Mouse (Mus musculus) liver, adult 2 months (tissue): ENCODE measurements around the gene Vps29. TPM values are rescaled to one million over a fixed set of nuclear protein-coding genes. Genes with fewer than 3 reads are reported as not detected.

Experiments used
- DNase-seq: peaks from one replicate; pipeline ENCODE4 v3.0.0-alpha.2; 2011; ENCODE audit warnings: low read depth, low spot score; ENCODE audit errors: extremely low read depth
- H3K27ac ChIP-seq: fragments of 200-500 bp; replicated peaks from 2 replicates; pipeline ENCODE4 v1.5.1; 2012; ENCODE audit warnings: low read depth, mild to moderate bottlenecking, control low read depth, inconsistent platforms, low read length; ENCODE audit not compliant: insufficient read depth
- H3K27me3 ChIP-seq: fragments of 200-500 bp; 2 replicates; pipeline ENCODE4 v1.6.1; 2012; ENCODE audit warnings: mild to moderate bottlenecking, moderate library complexity, low read length, inconsistent platforms; ENCODE audit not compliant: control insufficient read depth, insufficient read depth
- H3K36me3 ChIP-seq: fragments of 200-500 bp; 2 replicates; pipeline ENCODE4 v1.6.1; 2012; ENCODE audit warnings: low read length, inconsistent platforms; ENCODE audit not compliant: control insufficient read depth, insufficient read depth
- H3K4me1 ChIP-seq: fragments of 200-500 bp; 2 replicates; pipeline ENCODE4 v1.6.1; 2011; ENCODE audit warnings: low read length; ENCODE audit not compliant: control insufficient read depth, insufficient read depth
- H3K4me3 ChIP-seq: fragments of 200-500 bp; 2 replicates; pipeline ENCODE4 v1.5.1; 2011; ENCODE audit warnings: low read depth, mild to moderate bottlenecking, control low read depth, low read length, moderate library complexity; ENCODE audit not compliant: insufficient read depth
- H3K79me2 ChIP-seq: fragments of 200-500 bp; 2 replicates; pipeline ENCODE4 v1.6.1; 2012; ENCODE audit warnings: inconsistent platforms, mild to moderate bottlenecking, low read length, moderate library complexity; ENCODE audit not compliant: control insufficient read depth, insufficient read depth
- H3K9ac ChIP-seq: fragments of 200-500 bp; 2 replicates; pipeline ENCODE4 v1.6.1; 2012; ENCODE audit warnings: low read depth, mild to moderate bottlenecking, control low read depth, inconsistent platforms, low read length
- CTCF ChIP-seq: fragments of 200-500 bp; IDR thresholded peaks from 2 replicates; pipeline ENCODE4 v1.5.1; 2011; ENCODE audit warnings: low read depth, low read length, control low read depth
- POLR2A ChIP-seq: fragments of 200-500 bp; IDR thresholded peaks from 2 replicates; pipeline ENCODE4 v1.6.1; 2011; ENCODE audit warnings: low read length, control low read depth; ENCODE audit not compliant: insufficient read depth; ENCODE audit errors: extremely low read depth
- WGBS: fragments of 180-500 bp; shearing (Covaris S2); methylation state at CpG from one replicate; pipeline ENCODE4 v1.1.7; 2018; 5-methylcytosine and 5-hydroxymethylcytosine counted together
- polyA plus RNA-seq: library from polyadenylated mRNA; depleted of rRNA; stranded (reverse); fragments of >200 nt; gene quantifications from 2 replicates; pipeline ENCODE4 v1.2.3, GENCODE M21; 2012
- total RNA-seq: library from RNA; depleted of rRNA; stranded (reverse); fragments of >200 nt; gene quantifications from 2 replicates; pipeline ENCODE4 v1.2.3, GENCODE M21; 2014

Vps29 gene
- total and polyA plus RNA-seq, 2 experiments: 24.9 to 58.8 TPM

- H3K79me2 ChIP-seq: peaks cover 11% of the 10 kb centered on the region; the same call in 1 of the 2 replicates
- peak overlapping the region; percentile 38; the same call in 1 of the 2 replicates for H3K9ac ChIP-seq
- H3K4me1 ChIP-seq: peaks cover 13% of the 10 kb centered on the region
- peak overlapping the region; percentile 67 for H3K27ac ChIP-seq
- TF ChIP-seq CTCF (no peak), POLR2A (no peak)
- peaks cover 1% of the 10 kb centered on the region; the same call in 1 of the 2 replicates for H3K36me3 ChIP-seq
- peak overlapping the region; percentile 14 for H3K4me3 ChIP-seq
- DNase-seq: peak; percentile 24
- 72% methylated on average over 10 of the region's 10 CpGs for WGBS
- H3K27me3 ChIP-seq: no peaks in the 10 kb centered on the region
These were observed 42.6 kb downstream of the Vps29 start for GRCm38 (mm10) chr5:122396791-122397190.

GRCm38 (mm10) chr5:122397495-122397894, 43.3 kb downstream of the Vps29 start:
- H3K4me3 ChIP-seq: no peak overlapping the region
- peak overlapping the region; percentile 35 for H3K27ac ChIP-seq
- 93% methylated on average over 8 of the region's 8 CpGs for WGBS
- TF ChIP-seq POLR2A: no peak
- TF ChIP-seq CTCF: no peak
- H3K27me3 ChIP-seq: no peaks in the 10 kb centered on the region
- H3K4me1 ChIP-seq: peaks cover 11% of the 10 kb centered on the region
- no peak overlapping the region for H3K9ac ChIP-seq
- H3K79me2 ChIP-seq: peaks cover 11% of the 10 kb centered on the region; the same call in 1 of the 2 replicates
- H3K36me3 ChIP-seq: peaks cover 2% of the 10 kb centered on the region; the same call in 1 of the 2 replicates
- DNase-seq: no peak

- no peak overlapping the region for H3K9ac ChIP-seq
- peaks cover 8% of the 10 kb centered on the region; the same call in 1 of the 2 replicates for H3K36me3 ChIP-seq
- peaks cover 1% of the 10 kb centered on the region; the same call in 1 of the 2 replicates for H3K79me2 ChIP-seq
- H3K4me1 ChIP-seq: peaks cover 9% of the 10 kb centered on the region
- no peak for DNase-seq
- H3K27ac ChIP-seq: peak overlapping the region; percentile 58; the same call in 1 of the 2 replicates
- no peak overlapping the region for H3K4me3 ChIP-seq
- no peaks in the 10 kb centered on the region for H3K27me3 ChIP-seq
- 94% methylated on average over 8 of the region's 8 CpGs for WGBS
- no peak for TF ChIP-seq POLR2A
- no peak for TF ChIP-seq CTCF
These were observed 45.7 kb downstream of the Vps29 start for GRCm38 (mm10) chr5:122399871-122400270.

- Histone ChIP-seq H3K27me3 (no peaks in the 10 kb centered on the region), H3K4me1 (peaks cover 8% of the 10 kb centered on the region), H3K79me2 (no peaks in the 10 kb centered on the region), H3K27ac (peak overlapping the region; percentile 58), H3K36me3 (peaks cover 12% of the 10 kb centered on the region; the same call in 1 of the 2 replicates), H3K4me3 (no peak overlapping the region), H3K9ac (no peak overlapping the region)
- WGBS: 26% methylated on average over 18 of the region's 18 CpGs
- TF ChIP-seq POLR2A (no peak), CTCF (no peak)
- peak; percentile 92 for DNase-seq
These were observed 46.6 kb downstream of the Vps29 start for GRCm38 (mm10) chr5:122400628-122401302.

- peaks cover 8% of the 10 kb centered on the region for H3K4me1 ChIP-seq
- H3K4me3 ChIP-seq: no peak overlapping the region
- no peaks in the 10 kb centered on the region for H3K79me2 ChIP-seq
- TF ChIP-seq POLR2A (no peak), CTCF (peak; percentile 96)
- H3K9ac ChIP-seq: no peak overlapping the region
- 26% methylated on average over 8 of the region's 8 CpGs for WGBS
- H3K36me3 ChIP-seq: peaks cover 15% of the 10 kb centered on the region; the same call in 1 of the 2 replicates
- DNase-seq: no peak
- H3K27me3 ChIP-seq: no peaks in the 10 kb centered on the region
- H3K27ac ChIP-seq: peak overlapping the region; percentile 16; the same call in 1 of the 2 replicates
These were observed 47.1 kb downstream of the Vps29 start for GRCm38 (mm10) chr5:122401303-122401640.

GRCm38 (mm10) chr5:122402160-122402559, 48.0 kb downstream of the Vps29 start:
- peak overlapping the region; percentile 20; the same call in 1 of the 2 replicates for H3K27ac ChIP-seq
- H3K4me1 ChIP-seq: peaks cover 8% of the 10 kb centered on the region
- 83% methylated on average over 13 of the region's 13 CpGs for WGBS

More at GRCm38 (mm10) chr5:122402160-122402559, 48.0 kb downstream of the Vps29 start:
- Histone ChIP-seq H3K9ac (no peak overlapping the region), H3K4me3 (no peak overlapping the region), H3K79me2 (no peaks in the 10 kb centered on the region), H3K27me3 (no peaks in the 10 kb centered on the region), H3K36me3 (peaks cover 21% of the 10 kb centered on the region; the same call in 1 of the 2 replicates)
- DNase-seq: peak; percentile 45
- TF ChIP-seq CTCF: no peak
- TF ChIP-seq POLR2A: no peak
